Mouse (Mus musculus) erythroblast, embryonic 14.5 days (primary cell): Measurements from ENCODE around the gene Zfp982.

Source experiments
- GATA1 ChIP-seq: IDR thresholded peaks from 2 replicates; pipeline ENCODE4 v1.6.1; 2012; ENCODE audit warnings: low read length, inconsistent platforms, mixed read lengths
- TAL1 ChIP-seq: IDR thresholded peaks from 3 replicates; pipeline ENCODE4 v1.6.1; 2012; ENCODE audit warnings: low read length, inconsistent platforms, mixed read lengths

GRCm38 (mm10) chr4:147520100-147520499 is 27.9 kb downstream of the Zfp982 start:
- TF ChIP-seq TAL1 (no peak), GATA1 (no peak)
